Mouse (Mus musculus) limb, embryonic 14.5 days (tissue): ENCODE results near the gene Gm5767. TPM values are rescaled to one million over a fixed set of nuclear protein-coding genes. Genes with fewer than 3 reads are reported as not detected.
A peak's percentile ranks its signal among the peaks of the same experiment; 100 is the strongest.

Source experiments
- ATAC-seq: fragments of 200-750 bp; cut with Nextera tagmentation; 2 replicates; pipeline ENCODE4 v1.8.0; 2017; ENCODE audit warnings: low read depth, moderate number of reproducible peaks, moderate TSS enrichment; ENCODE audit not compliant: low FRiP score
- DNase-seq: peaks from one replicate; pipeline ENCODE4 v3.0.0-alpha.2; 2015; ENCODE audit warnings: low spot score
- H3K27ac ChIP-seq: fragments of 300-500 bp; sonication (generic); replicated peaks from 2 replicates; pipeline ENCODE4 v1.5.1; 2014; ENCODE audit warnings: low read depth, mild to moderate bottlenecking, low read length, moderate library complexity, mixed read lengths
- H3K27me3 ChIP-seq: fragments of 300-500 bp; sonication (generic); 2 replicates; pipeline ENCODE4 v1.6.1; 2014; ENCODE audit warnings: low read length, mixed read lengths; ENCODE audit not compliant: control insufficient read depth, insufficient read depth
- H3K36me3 ChIP-seq: fragments of 300-500 bp; sonication (generic); 2 replicates; pipeline ENCODE4 v1.6.1; 2014; ENCODE audit warnings: mild to moderate bottlenecking, low read length, moderate library complexity, mixed read lengths; ENCODE audit not compliant: control insufficient read depth, insufficient read depth
- H3K4me1 ChIP-seq: fragments of 300-500 bp; sonication (generic); 2 replicates; pipeline ENCODE4 v1.6.1; 2014; ENCODE audit warnings: antibody characterized with exemption, low read length, mixed read lengths; ENCODE audit not compliant: control insufficient read depth, insufficient read depth
- H3K4me2 ChIP-seq: fragments of 300-500 bp; sonication (generic); replicated peaks from 2 replicates; pipeline ENCODE4 v1.6.1; 2014; ENCODE audit warnings: low read depth, mild to moderate bottlenecking, low read length, moderate library complexity; ENCODE audit not compliant: severe bottlenecking
- H3K4me3 ChIP-seq: fragments of 300-500 bp; sonication (generic); replicated peaks from 2 replicates; pipeline ENCODE4 v1.5.1; 2014; ENCODE audit warnings: low read length
- H3K9ac ChIP-seq: fragments of 300-500 bp; sonication (generic); 2 replicates; pipeline ENCODE4 v1.6.1; 2014; ENCODE audit warnings: mild to moderate bottlenecking, low read depth, low read length, moderate library complexity; ENCODE audit not compliant: severe bottlenecking
- H3K9me3 ChIP-seq: fragments of 300-500 bp; sonication (generic); 2 replicates; pipeline ENCODE4 v1.6.1; 2016; ENCODE audit warnings: low read length; ENCODE audit not compliant: control insufficient read depth
- POLR2A ChIP-seq: fragments of 200-500 bp; IDR thresholded peaks from 2 replicates; pipeline ENCODE4 v1.8.0; 2012; ENCODE audit warnings: inconsistent platforms, mild to moderate bottlenecking, moderate library complexity, borderline replicate concordance; ENCODE audit not compliant: insufficient read depth, insufficient read length; ENCODE audit errors: extremely low read depth
- WGBS: fragments of 180-500 bp; shearing (Covaris S2); extraction: QIAGEN DNeasy Blood & Tissue Kit; methylation state at CpG from one replicate; pipeline ENCODE4 v1.1.7; 2014; 5-methylcytosine and 5-hydroxymethylcytosine counted together
- polyA plus RNA-seq, 2 experiments: library from polyadenylated mRNA; depleted of rRNA in 1 of 2; stranded (reverse) in 1 of 2; unstranded in 1 of 2; fragments of >200 nt; fragmentation: Nextera tagmentation in 1 of 2; extraction: Ambion mirVana in 1 of 2; gene quantifications; 2 replicates each; pipeline versions ENCODE4 v1.2.1 to v1.2.3; 2012 to 2014

The Gm5767 gene
- polyA plus RNA-seq, 2 experiments = 0.33 TPM; not detected in 1

DNA sequence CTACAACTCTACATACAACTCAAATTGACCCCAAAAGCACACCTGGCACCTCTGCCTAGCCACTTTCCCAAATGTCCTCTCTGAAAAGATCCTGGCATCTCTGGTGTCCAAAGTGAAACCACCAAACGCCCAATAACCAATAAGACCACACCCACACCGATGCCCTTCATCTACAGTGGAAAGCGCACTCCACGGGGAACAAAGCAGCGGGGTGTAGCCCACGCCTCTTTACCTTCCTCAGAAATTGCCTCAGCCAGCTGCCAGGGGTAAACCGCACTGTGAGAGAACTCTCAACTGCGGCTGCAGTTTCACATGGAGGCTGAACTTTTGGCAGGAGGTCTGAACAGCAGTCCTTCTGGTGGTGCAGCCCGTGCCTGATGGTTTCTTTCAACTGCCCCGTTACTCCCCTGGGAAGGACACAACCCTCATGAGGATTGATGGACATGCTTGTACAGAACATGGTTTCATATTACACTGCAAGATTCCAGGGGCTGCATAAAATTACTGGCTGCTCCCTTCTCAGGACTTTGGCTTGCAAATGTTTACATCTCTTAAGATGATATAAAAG lies 35.0 kb downstream of the Gm5767 start:
- no peak overlapping the region for H3K4me3 ChIP-seq
- H3K36me3 ChIP-seq = peaks cover 56% of the 10 kb centered on the region
- DNase-seq (no peak), ATAC-seq (no peak)
- H3K9me3 ChIP-seq = no peaks in the 10 kb centered on the region
- no peak overlapping the region for H3K27ac ChIP-seq
- no peak for TF ChIP-seq POLR2A
- no peak overlapping the region for H3K9ac ChIP-seq
- no peaks in the 10 kb centered on the region for H3K27me3 ChIP-seq
- H3K4me2 ChIP-seq = no peak overlapping the region
- WGBS = 66% methylated on average over 10 of the region's 10 CpGs
- 0 out of 2 replicates have a peak, but pooled peaks cover 7% of the 10 kb centered on the region for H3K4me1 ChIP-seq

DNA sequence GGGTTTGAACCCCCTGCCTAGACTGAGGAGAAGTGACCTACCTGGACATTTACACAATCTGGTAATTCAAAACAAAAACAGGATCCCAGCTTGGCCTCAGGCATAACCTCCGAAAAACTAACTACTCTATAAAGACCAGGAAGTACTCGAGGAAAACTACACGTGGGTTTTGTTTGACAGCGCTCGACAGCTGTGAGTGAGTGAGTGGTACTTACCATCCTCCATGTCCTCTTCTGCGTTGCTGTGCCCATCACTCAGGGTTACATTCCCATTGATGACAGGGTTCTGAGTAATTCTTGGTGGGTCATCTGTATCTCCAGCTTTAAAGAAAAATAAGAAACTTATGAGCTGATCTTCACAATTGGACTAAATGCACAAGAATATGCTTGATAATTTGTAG lies 35.7 kb downstream of the Gm5767 start:
- WGBS = 56% methylated on average over 6 of the region's 6 CpGs
- Histone ChIP-seq H3K4me3 (no peak overlapping the region), H3K9ac (no peak overlapping the region), H3K36me3 (peaks cover 49% of the 10 kb centered on the region), H3K27me3 (no peaks in the 10 kb centered on the region), H3K27ac (no peak overlapping the region), H3K4me1 (0 out of 2 replicates have a peak, but pooled peaks cover 7% of the 10 kb centered on the region), H3K4me2 (no peak overlapping the region), H3K9me3 (no peaks in the 10 kb centered on the region)
- no peak for ATAC-seq
- no peak for TF ChIP-seq POLR2A
- DNase-seq = no peak

GRCm38 (mm10) chr16:8717744-8718143 lies 37.2 kb downstream of the Gm5767 start:
- H3K36me3 ChIP-seq = peaks cover 34% of the 10 kb centered on the region
- H3K4me1 ChIP-seq = 0 out of 2 replicates have a peak, but pooled peaks cover 7% of the 10 kb centered on the region
- H3K4me2 ChIP-seq = no peak overlapping the region
- TF ChIP-seq POLR2A = no peak
- H3K9me3 ChIP-seq = no peaks in the 10 kb centered on the region
- DNase-seq (peak; percentile 17), ATAC-seq (no peak)
- H3K9ac ChIP-seq = no peak overlapping the region
- H3K27me3 ChIP-seq = no peaks in the 10 kb centered on the region
- WGBS = 93% methylated on average over 10 of the region's 10 CpGs
- H3K27ac ChIP-seq = no peak overlapping the region
- H3K4me3 ChIP-seq = no peak overlapping the region

GRCm38 (mm10) chr16:8720447-8720846 lies 39.9 kb downstream of the Gm5767 start:
- Histone ChIP-seq H3K4me1 (0 out of 2 replicates have a peak, but pooled peaks cover 7% of the 10 kb centered on the region), H3K9me3 (no peaks in the 10 kb centered on the region), H3K9ac (no peak overlapping the region), H3K27ac (no peak overlapping the region), H3K4me3 (no peak overlapping the region), H3K4me2 (no peak overlapping the region), H3K36me3 (peaks cover 10% of the 10 kb centered on the region), H3K27me3 (no peaks in the 10 kb centered on the region)
- no peak for TF ChIP-seq POLR2A
- ATAC-seq (no peak), DNase-seq (no peak)
- WGBS = 92% methylated on average over 4 of the region's 4 CpGs

DNA sequence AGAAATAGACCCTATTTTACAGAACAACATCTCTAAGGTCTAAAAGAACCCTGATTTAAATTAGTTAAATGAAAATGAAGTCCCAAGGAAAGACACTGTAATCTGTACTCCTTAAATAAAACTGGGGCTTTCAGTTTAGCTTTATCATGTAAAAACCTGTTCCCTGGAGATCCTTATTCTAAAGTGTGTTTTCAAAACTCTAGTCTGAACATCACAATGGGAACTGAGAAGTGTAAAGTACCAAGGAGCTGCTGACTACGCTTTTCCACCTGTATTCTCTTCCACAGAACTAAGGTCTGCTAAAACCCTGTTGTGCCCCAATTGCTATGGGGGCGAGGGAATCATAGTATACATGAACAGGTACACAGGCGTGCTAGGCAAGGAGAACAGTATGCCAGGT lies 43.5 kb downstream of the Gm5767 start:
- Histone ChIP-seq H3K4me1 (0 out of 2 replicates have a peak, but pooled peaks cover 7% of the 10 kb centered on the region), H3K9me3 (no peaks in the 10 kb centered on the region), H3K9ac (no peak overlapping the region), H3K27me3 (no peaks in the 10 kb centered on the region), H3K4me2 (no peak overlapping the region), H3K27ac (no peak overlapping the region), H3K4me3 (no peak overlapping the region), H3K36me3 (no peaks in the 10 kb centered on the region)
- no peak for TF ChIP-seq POLR2A
- WGBS = 86% methylated on average over 3 of the region's 3 CpGs
- DNase-seq = no peak
- no peak for ATAC-seq
